Mouse (Mus musculus) heart, embryonic 11.5 days (tissue): ENCODE results near the gene Rai1. TPM values are rescaled to one million over a fixed set of nuclear protein-coding genes. Genes with fewer than 3 reads are reported as not detected.

Experiments
- ATAC-seq: fragments of 200-750 bp; cut with Nextera tagmentation; replicated peaks from 2 replicates; pipeline ENCODE4 v1.8.0; 2017; ENCODE audit warnings: moderate library complexity; ENCODE audit not compliant: insufficient number of reproducible peaks, low FRiP score, low TSS enrichment
- H3K27ac ChIP-seq: fragments of 300-500 bp; sonication (generic); 2 replicates; pipeline ENCODE4 v1.5.1; 2014; ENCODE audit warnings: mild to moderate bottlenecking, low read depth, low read length
- H3K27me3 ChIP-seq: fragments of 300-500 bp; sonication (generic); 2 replicates; pipeline ENCODE4 v1.6.1; 2014; ENCODE audit warnings: mild to moderate bottlenecking, low read length, mixed read lengths; ENCODE audit not compliant: control insufficient read depth, insufficient read depth
- H3K36me3 ChIP-seq: fragments of 300-500 bp; sonication (generic); 2 replicates; pipeline ENCODE4 v1.6.1; 2014; ENCODE audit warnings: mild to moderate bottlenecking, low read length, moderate library complexity, mixed read lengths; ENCODE audit not compliant: control insufficient read depth, insufficient read depth
- H3K4me1 ChIP-seq: fragments of 300-500 bp; sonication (generic); 2 replicates; pipeline ENCODE4 v1.6.1; 2014; ENCODE audit warnings: low read length; ENCODE audit not compliant: control insufficient read depth, insufficient read depth
- H3K4me2 ChIP-seq: fragments of 300-500 bp; sonication (generic); 2 replicates; pipeline ENCODE4 v1.6.1; 2014; ENCODE audit warnings: mild to moderate bottlenecking, moderate library complexity
- H3K4me3 ChIP-seq: fragments of 300-500 bp; sonication (generic); 2 replicates; pipeline ENCODE4 v1.5.1; 2014; ENCODE audit warnings: low read depth, low read length
- H3K9ac ChIP-seq: fragments of 300-500 bp; sonication (generic); 2 replicates; pipeline ENCODE4 v1.6.1; 2014; ENCODE audit warnings: mild to moderate bottlenecking, low read depth, low read length, moderate library complexity
- H3K9me3 ChIP-seq: fragments of 300-500 bp; sonication (generic); replicated peaks from 2 replicates; pipeline ENCODE4 v1.6.1; 2016; ENCODE audit warnings: low read length; ENCODE audit not compliant: control insufficient read depth
- WGBS: fragments of 180-500 bp; shearing (Covaris S2); extraction: QIAGEN DNeasy Blood & Tissue Kit; methylation state at CpG from one replicate; pipeline ENCODE4 v1.1.7; 2014; ENCODE audit not compliant: insufficient replicate concordance; 5-methylcytosine and 5-hydroxymethylcytosine counted together
- polyA plus RNA-seq: library from polyadenylated mRNA; unstranded; fragments of >200 nt; fragmentation: Nextera tagmentation; extraction: Ambion mirVana; gene quantifications from 2 replicates; pipeline ENCODE4 v1.2.1, GENCODE M21; 2014

The Rai1 gene
- polyA plus RNA-seq, 1 experiment from 2014 or later, result 24.4 TPM

- Histone ChIP-seq H3K27ac (peak overlapping the region; percentile 66), H3K36me3 (no peaks in the 10 kb centered on the region), H3K4me1 (peaks cover 83% of the 10 kb centered on the region), H3K9me3 (no peaks in the 10 kb centered on the region), H3K9ac (peak overlapping the region; percentile 0; the same call in 1 of the 2 replicates), H3K4me3 (no peak overlapping the region), H3K4me2 (0 out of 2 replicates have a peak overlapping the region, but pooled peaks have one; percentile 11), H3K27me3 (no peaks in the 10 kb centered on the region)
- no peak for ATAC-seq
- 49% methylated on average over 6 of the region's 6 CpGs for WGBS
Observed at GRCm38 (mm10) chr11:60130516-60130915, 25.7 kb downstream of the Rai1 start.

- H3K27me3 ChIP-seq, result no peaks in the 10 kb centered on the region
- no peaks in the 10 kb centered on the region for H3K36me3 ChIP-seq
- H3K4me2 ChIP-seq, result no peak overlapping the region
- no peak overlapping the region for H3K4me3 ChIP-seq
- H3K9me3 ChIP-seq, result no peaks in the 10 kb centered on the region
- H3K27ac ChIP-seq, result no peak overlapping the region
- peaks cover 72% of the 10 kb centered on the region for H3K4me1 ChIP-seq
- WGBS, result 74% methylated on average over 1 of the region's 1 CpGs
- H3K9ac ChIP-seq, result no peak overlapping the region
- ATAC-seq, result no peak
Observed at GRCm38 (mm10) chr11:60132061-60132460, 27.2 kb downstream of the Rai1 start.

DNA sequence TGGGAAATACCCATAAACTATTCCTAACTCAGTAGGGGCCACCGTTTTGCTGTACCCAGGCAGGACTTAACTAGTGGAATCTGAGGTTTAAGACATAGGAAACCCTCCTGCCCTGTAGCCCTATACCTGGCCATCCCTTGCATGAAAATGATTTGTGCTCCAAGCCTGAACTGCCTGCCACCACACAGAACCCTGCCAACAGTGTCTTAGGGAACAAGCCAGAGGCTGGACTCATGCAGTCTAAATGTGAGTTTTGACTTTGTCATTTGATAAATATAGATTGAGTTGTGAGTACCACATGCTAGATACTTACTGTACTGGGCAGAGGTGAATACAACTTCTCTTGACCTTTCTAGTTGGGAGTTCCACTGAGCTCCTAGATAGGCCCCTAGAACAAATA, 31.7 kb downstream of the Rai1 start:
- peaks cover 68% of the 10 kb centered on the region for H3K4me1 ChIP-seq
- H3K4me2 ChIP-seq, result no peak overlapping the region
- no peak overlapping the region for H3K27ac ChIP-seq
- WGBS, result 88% methylated on average over 1 of the region's 1 CpGs
- no peaks in the 10 kb centered on the region for H3K27me3 ChIP-seq
- H3K9me3 ChIP-seq, result no peaks in the 10 kb centered on the region
- no peak overlapping the region for H3K9ac ChIP-seq
- ATAC-seq, result no peak
- no peak overlapping the region for H3K4me3 ChIP-seq
- no peaks in the 10 kb centered on the region for H3K36me3 ChIP-seq

DNA sequence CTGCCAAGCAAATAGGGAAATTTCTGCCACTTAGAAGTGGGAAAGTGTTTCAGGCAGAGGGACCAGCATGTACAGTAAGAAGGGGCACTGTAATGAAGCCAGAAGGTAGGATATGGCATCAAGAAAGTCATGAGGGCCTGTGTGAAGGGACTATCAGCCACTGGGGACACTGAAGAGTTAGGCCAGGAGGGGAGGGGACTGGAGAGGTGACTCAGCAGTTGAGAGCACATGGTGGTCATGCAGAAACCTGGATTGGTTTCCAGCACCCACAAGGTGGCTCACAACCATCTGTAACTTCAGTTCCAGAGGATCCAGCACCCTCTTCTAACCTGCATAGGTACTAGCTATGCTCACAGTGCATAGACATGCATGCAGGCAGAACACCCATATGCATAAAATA, 32.4 kb downstream of the Rai1 start:
- Histone ChIP-seq H3K27ac (no peak overlapping the region), H3K4me3 (no peak overlapping the region), H3K9ac (no peak overlapping the region), H3K4me1 (peaks cover 72% of the 10 kb centered on the region), H3K4me2 (no peak overlapping the region), H3K27me3 (no peaks in the 10 kb centered on the region), H3K9me3 (no peaks in the 10 kb centered on the region), H3K36me3 (no peaks in the 10 kb centered on the region)
- no peak for ATAC-seq

- Histone ChIP-seq H3K9me3 (no peaks in the 10 kb centered on the region), H3K27ac (peak overlapping the region; percentile 91), H3K36me3 (peaks cover 3% of the 10 kb centered on the region; the same call in 1 of the 2 replicates), H3K27me3 (no peaks in the 10 kb centered on the region), H3K4me1 (peaks cover 59% of the 10 kb centered on the region), H3K4me2 (peak overlapping the region; percentile 75), H3K9ac (peak overlapping the region; percentile 85), H3K4me3 (peak overlapping the region; percentile 61)
- no peak for ATAC-seq
- 2% methylated on average over 24 of the region's 24 CpGs for WGBS
Observed at GRCm38 (mm10) chr11:60139141-60139733, 34.4 kb downstream of the Rai1 start.

DNA sequence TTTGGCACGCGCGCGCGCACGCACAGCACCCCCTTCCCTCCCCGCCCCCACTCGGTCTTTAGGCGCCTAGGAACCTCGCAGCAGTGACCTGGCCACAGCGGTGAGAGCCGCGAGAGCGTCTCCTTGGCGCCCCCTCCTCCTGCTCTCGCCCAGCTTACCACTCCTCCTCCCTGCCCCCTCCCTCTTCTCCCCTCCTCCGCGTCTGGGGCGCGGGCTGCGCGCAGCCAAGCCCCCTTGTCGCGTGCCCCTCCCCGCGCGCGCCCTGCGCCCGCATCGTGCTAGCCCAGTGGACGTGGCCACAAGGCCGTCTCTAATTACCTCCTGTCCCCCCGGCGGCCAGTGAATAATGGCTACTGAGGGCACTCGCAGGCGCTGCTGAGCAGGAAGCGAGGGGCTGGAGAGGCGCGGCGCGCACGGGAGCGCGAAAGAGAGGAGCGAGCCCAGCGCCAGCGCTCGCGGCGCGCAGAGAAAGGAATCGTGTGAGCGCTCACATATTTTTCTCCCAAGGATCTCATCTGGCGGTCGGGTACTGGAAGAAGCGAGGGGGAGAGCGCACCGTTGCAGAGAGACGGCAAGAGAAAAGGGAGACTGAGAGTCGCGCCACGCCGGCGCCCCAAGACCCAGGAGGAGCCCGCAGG, 35.0 kb downstream of the Rai1 start:
- ATAC-seq, result peak; percentile 50; the same call in 1 of the 2 replicates
- no peaks in the 10 kb centered on the region for H3K27me3 ChIP-seq
- peaks cover 3% of the 10 kb centered on the region; the same call in 1 of the 2 replicates for H3K36me3 ChIP-seq
- H3K27ac ChIP-seq, result peak overlapping the region; percentile 91
- peak overlapping the region; percentile 85 for H3K9ac ChIP-seq
- H3K4me1 ChIP-seq, result peaks cover 58% of the 10 kb centered on the region
- peak overlapping the region; percentile 75 for H3K4me2 ChIP-seq
- WGBS, result under 1% methylated on average over 66 of the region's 66 CpGs
- peak overlapping the region; percentile 61 for H3K4me3 ChIP-seq
- no peaks in the 10 kb centered on the region for H3K9me3 ChIP-seq

GRCm38 (mm10) chr11:60140586-60141284, 35.9 kb downstream of the Rai1 start:
- H3K9me3 ChIP-seq, result no peaks in the 10 kb centered on the region
- peak overlapping the region; percentile 85 for H3K9ac ChIP-seq
- H3K4me2 ChIP-seq, result peak overlapping the region; percentile 75
- 2% methylated on average over 23 of the region's 32 CpGs for WGBS
- peak overlapping the region; percentile 91 for H3K27ac ChIP-seq
- ATAC-seq, result no peak
- no peaks in the 10 kb centered on the region for H3K27me3 ChIP-seq
- H3K36me3 ChIP-seq, result peaks cover 6% of the 10 kb centered on the region; the same call in 1 of the 2 replicates
- H3K4me1 ChIP-seq, result peaks cover 58% of the 10 kb centered on the region
- peak overlapping the region; percentile 61 for H3K4me3 ChIP-seq

GRCm38 (mm10) chr11:60141285-60141608, 36.4 kb downstream of the Rai1 start:
- peak overlapping the region; percentile 50; the same call in 1 of the 2 replicates for H3K9ac ChIP-seq
- peaks cover 9% of the 10 kb centered on the region; the same call in 1 of the 2 replicates for H3K36me3 ChIP-seq
- peak overlapping the region; percentile 91; the same call in 1 of the 2 replicates for H3K27ac ChIP-seq
- H3K4me3 ChIP-seq, result peak overlapping the region; percentile 61
- H3K9me3 ChIP-seq, result no peaks in the 10 kb centered on the region
- peaks cover 62% of the 10 kb centered on the region for H3K4me1 ChIP-seq
- 9% methylated on average over 7 of the region's 7 CpGs for WGBS
- peak overlapping the region; percentile 75 for H3K4me2 ChIP-seq
- ATAC-seq, result 0 out of 2 replicates have a peak, but pooled peaks have one; percentile 20
- no peaks in the 10 kb centered on the region for H3K27me3 ChIP-seq
